Mouse (Mus musculus): Measurements from ENCODE around the gene Nedd8. TPM values are rescaled to one million over a fixed set of nuclear protein-coding genes. Genes with fewer than 3 reads are reported as not detected.

The Nedd8 gene
- polyA plus RNA-seq, 2 experiments from 2014 or later = 361 to 408 TPM

DNA sequence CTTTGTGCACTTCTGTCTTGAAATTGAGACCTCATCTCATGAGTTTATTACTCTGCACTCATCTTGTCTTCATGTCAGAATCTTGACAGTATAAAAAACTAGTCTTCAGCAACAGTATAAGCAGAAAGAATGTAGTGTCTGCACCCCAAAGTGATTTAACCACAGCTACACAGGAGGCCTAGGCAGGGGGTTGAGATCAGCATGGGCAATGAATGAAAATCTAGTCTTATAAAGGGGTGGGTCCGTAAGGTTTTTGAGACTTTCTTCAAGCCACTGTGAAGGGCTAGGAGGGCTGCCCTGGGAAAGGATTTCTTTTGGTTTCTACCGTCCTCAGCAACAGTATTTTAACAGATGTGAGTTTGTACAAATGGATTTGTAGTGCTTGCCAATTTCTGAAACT lies 11.3 kb downstream of the Nedd8 start:
- ATAC-seq = no peak

DNA sequence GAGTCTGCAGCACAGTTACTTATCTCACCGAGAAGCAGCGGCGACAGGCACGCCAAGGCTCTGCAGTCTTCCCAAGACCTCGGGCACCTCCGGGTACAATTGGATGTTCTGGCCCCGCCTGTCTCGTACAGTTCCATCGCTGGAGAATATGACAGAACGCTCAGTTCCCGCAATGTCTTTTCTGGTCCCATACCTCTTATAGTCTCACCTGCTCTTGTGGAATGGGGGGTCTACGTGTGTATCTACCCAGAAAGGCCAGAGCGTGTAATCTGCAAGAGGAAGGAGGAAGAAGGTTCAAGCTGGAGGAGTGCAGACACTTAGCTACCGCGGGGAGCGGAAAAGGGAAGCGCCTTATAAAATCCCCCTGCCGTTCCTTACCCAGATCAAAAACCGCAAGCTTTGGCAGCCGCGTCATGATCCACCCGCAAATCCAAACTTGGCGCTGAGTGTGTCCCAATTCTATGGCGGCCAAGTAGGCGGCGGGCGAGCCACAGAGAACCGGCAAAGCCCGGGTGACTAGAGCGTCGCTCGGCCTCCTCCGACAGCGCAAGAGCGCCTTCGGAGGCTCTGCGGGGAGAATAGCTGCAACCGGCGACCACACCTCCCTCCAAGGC lies 11.9 kb downstream of the Nedd8 start, which contains the start of gene Mdp1:
Gene Mdp1, minus strand, starts transcription at position 549 of the 614 bp plus-strand sequence.
- peak; percentile 91 for ATAC-seq

DNA sequence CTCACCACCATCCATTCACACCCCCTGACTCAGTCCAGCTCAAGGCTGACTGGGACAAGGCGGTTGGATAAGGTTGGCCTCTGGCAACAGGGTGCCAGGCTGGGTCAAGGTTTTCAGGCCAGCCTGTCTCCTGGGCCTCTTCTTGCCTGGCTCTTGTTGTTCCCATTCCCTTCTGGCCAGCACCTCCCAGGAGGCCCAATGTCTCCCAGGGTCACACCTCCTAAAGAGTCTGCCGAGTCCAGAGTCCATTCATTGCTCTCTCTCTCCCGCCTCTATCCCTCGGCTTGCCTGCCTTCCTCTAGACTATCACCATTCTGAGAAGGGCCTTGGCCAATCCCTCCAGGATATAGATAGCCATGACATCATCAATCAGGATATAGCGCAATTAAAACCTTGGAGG lies 13.9 kb downstream of the Nedd8 start:
- no peak for ATAC-seq

DNA sequence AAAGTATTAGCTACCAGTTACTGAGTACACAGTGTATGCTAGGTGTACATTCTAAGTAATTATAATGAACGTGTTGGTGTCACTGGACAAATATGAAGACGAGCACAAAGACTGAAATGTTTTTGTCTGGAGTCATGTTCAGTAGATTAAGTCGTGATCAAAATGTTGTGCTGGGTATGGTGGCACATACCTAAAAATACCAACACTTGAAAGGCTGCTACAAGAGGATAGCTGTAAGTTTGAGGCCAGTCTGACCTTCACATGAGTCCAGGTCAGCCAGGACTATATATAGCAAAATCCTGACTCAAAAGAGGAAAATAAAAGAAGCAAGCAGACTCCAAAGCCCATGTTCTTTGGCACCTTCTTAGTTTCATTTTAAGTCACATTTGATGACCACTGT lies 15.0 kb downstream of the Nedd8 start:
- no peak for ATAC-seq

DNA sequence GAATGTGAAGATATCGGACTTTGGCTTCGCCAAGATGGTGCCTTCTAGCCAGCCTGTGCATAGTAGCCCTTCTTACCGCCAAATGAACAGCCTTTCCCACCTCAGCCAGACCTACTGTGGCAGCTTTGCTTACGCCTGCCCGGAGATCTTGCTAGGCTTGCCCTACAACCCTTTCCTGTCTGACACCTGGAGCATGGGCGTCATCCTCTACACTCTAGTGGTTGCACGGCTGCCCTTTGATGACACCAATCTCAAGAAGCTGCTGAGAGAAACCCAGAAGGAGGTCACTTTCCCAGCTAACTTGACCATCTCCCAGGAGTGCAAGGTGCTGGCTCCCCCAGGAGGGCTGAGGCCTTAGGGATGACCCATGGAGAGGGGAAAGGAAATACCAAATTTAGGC lies 20.4 kb downstream of the Nedd8 start:
- ATAC-seq = no peak

DNA sequence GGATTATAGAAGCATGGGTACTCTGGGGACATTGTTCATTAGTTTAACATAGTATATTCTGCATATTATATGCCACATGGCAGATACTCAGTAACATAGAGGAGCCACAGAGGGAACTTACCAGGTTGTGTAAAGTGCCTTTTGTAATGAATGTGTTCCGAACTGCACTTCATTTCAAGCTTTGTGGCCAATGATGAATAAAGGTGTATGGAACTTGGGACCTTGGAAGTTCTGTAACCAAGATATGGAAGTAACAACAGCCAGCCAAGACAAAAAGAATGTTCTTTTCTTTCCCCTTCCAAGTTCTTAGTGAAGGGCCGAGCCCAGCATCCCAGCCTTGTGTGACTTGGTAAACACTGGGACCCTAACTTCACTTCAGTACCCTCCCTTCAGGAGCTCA lies 22.0 kb downstream of the Nedd8 start, which contains the start of gene Tssk4:
Gene Tssk4, plus strand, starts transcription at position 301 of the 400 bp plus-strand sequence.
- no peak for ATAC-seq

DNA sequence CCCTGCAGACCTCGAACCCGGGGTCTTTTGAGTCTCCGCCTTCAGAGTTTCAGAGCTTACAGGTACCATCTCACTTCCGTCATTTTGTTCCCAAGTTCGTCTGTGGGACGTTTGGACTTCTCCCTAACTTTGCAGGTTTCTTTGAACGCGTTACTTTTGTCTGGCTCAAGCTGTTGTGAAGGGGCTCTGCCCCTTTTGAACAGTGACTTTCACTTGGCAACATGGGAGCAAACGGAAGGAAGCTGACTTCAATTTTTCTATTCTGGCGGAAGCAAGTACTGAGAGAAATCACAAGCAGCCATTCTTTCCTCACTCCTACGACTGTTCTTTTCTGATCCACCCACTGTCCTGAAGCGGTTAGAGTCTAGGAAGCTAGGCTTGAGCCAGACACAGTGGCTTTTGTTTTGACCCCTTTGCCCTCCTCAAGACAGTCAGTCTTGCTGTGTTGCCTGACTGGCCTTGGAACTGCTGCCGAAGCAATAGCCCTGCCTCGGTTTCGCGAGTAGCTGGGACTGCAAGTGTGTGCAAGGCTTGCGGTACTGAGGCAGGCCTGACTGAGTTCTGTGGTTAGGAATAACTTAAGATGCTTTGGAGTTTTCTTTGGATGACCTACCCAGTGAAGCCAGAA lies 27.5 kb downstream of the Nedd8 start:
- ATAC-seq = peak; percentile 31

DNA sequence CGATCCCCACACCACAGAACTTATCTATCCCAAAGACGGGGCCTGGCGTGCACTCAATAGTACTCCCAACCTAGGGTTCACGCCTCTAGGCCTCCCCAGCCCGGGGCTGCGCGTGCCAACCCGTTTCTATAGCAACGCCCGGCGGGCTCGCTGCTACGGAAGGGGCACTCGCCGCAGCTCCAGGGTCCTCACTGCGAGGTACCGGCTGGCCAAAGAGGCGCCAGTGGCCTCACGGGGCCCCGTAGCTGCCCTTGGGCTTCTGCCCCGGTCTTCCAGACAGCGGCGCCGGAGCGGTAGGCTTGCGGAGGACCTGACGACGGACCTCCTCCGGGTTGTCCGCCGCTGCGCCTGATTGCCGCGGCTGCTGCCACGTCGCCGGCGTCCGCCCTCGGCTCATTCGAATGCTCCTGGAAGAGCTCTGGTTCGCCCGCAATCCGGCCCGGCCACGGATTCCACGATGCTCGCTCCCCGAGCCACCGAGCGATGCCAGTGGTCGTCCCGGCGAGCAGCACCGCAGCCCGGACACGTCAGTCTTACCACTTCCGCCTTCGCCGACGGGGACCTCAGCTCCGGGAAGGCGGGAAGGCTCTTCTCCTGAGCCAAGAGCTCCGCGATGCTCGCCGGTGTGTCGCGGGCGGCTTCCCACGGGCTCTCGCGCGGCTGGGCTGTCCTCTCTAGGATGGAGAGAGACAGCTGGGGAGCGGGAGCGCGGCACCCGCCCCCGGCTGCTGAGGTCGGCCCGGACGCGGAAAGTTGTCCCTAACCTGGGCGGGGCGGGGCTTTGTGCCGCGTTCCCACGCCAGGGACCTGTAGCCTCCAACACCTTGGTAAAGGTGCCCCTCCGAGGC lies 28.6 kb downstream of the Nedd8 start, which contains the start of gene Tm9sf1:
Gene Tm9sf1, minus strand, starts transcription at position 747 of the 848 bp plus-strand sequence.
- ATAC-seq = peak; percentile 68

DNA sequence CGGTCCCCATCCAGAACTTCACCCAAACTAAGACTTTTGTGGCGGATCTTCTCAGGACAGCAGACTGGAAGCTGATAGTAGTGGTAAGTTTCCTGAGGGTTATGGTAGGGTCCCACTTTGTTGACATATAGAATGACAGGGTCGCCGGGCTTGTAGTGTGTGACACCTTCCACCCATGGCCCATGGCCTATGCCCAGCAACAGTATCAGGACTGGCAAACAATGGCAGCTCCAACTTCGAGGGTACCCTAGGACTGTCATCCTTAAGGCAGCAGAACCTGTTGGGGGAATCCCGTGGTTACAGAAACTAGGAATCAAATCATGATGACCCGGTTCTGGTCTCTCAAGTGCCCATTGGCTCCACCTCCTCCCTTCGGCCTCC lies 29.3 kb downstream of the Nedd8 start:
- no peak for ATAC-seq

DNA sequence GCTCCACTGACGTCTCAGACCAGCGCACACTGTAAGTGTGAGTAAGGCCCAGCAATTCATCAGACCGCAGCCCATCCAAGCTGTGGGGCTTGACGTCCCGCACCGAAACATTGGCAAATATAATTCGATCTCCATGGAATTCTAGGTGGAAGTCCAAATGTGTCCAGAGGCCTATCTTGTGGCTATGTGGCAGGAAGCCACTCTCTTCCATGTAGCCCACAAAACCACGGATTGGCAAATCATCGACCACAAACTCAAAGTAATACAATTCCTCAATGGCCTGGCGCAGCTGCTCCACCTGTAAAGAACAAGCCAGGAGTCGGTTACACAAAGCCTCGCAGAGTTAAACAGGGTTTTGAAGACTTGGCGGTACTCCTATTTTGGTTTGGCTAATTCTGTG lies 30.6 kb downstream of the Nedd8 start:
- ATAC-seq = no peak

DNA sequence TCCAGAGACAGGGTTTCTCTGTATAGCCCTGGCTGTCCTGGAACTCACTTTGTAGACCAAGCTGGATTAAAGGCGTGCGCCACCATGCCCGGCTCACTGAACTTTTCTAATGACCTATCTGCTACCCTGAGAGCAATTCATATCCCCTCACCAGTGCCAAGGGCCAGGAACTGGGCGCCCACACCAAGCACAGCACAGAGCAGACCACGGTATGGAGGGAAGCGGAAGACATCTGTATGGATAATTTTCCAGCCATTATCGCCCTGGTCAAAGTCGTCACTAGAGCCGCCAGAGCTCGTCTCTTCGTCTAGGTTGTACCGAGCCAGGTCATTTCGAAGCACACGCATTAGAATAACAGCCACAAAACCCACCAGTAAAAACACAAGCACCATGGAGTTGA lies 31.1 kb downstream of the Nedd8 start:
- ATAC-seq = no peak

DNA sequence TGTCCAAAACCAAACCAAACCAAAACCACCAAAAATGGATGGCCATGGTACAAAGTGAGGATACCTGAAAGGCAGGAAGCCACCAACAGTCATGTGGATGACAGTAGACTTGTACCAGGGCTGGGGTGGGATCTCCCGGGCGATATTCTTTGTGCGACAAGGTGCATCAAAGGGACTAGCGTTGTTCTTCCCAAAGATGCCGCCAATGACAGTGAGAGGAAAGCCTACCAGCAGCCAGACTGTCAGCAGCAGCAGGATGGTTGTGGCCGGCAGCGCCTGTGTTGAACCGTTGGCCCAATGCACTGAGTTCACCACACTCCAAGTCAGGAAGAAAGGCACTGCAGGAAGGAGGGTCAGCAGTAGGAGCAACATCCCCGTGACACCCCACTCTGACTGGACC lies 34.1 kb downstream of the Nedd8 start, which contains the start of gene Gm49378:
Gene Gm49378, minus strand, starts transcription at position 101 of the 400 bp plus-strand sequence.
- no peak for ATAC-seq

DNA sequence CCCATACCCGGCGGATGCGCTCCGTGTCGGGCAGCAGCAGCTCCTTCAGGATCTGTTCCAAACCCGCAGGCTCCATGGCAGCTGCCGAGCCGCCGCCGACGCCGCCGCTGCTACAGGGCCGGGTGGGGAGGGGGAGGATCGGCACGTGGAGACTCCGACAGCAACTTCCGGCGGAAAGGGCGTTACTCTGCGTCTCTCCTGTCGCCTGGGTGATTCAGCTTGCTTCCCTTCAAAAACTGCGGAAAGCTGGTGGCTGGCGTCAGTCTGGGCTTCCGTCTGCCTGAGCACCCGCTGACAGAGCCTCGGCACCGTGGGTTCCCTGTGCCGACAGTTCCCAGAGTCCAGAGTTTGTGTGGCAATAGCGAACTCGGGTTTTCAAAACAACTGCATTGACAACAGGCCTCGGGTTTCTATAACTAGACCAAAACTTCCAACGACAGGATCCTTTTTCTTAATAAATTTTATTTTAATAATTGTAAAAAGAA lies 36.4 kb downstream of the Nedd8 start, which contains the start of gene Ipo4:
Gene Ipo4, minus strand, starts transcription at position 435 of the 485 bp plus-strand sequence.
- ATAC-seq = peak; percentile 99

DNA sequence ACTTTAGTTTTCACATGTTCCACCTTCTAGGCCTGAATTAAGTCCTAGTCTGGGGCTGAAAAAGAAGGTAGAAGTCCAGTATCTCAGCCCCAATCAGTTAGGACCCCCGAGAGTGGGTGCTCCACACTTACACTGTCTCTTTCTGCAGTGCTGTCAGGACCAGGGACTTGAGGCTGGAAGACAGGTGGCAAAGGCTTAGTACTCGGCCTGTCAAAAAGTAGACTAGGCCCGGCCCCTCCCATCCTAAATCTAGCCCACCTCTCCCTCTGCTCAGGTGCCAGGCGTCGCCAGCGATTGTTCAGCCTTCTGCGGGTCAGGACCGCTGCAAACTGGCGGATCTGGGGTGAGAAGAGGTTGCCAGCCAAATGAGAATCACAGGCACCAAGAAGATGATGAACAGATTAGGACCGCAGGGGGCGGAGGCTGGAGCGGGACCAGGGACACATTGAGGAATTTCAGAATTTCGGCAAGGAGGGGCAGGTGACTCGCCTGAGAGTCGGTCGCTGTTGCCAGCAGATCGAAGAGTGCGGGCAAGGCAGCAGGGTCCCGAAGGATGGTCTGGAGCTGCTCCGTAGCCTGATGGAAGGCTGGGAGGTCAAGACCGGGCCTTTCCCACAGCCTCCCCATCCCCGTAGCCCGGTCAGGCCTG lies 36.9 kb downstream of the Nedd8 start:
- ATAC-seq = no peak

DNA sequence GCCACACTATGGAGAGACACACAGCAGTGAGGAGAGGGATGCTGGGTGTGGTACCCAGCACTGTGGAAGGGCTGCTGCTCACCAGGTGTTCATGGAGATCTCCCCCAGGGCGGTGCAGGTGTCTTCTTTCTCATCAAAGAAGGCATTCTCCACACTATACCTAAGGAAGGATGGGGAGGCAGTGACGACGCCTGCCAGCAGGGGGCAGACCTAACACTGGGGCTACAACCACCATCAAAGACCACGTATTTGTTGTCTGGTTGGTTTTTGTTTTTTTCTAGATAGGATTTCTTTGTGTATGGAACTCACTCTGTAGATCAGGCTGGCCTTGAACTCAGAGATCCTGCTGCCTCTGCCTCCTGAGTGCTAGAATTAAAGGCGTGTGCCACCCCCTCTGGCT lies 42.6 kb downstream of the Nedd8 start:
- ATAC-seq = peak; percentile 72

DNA sequence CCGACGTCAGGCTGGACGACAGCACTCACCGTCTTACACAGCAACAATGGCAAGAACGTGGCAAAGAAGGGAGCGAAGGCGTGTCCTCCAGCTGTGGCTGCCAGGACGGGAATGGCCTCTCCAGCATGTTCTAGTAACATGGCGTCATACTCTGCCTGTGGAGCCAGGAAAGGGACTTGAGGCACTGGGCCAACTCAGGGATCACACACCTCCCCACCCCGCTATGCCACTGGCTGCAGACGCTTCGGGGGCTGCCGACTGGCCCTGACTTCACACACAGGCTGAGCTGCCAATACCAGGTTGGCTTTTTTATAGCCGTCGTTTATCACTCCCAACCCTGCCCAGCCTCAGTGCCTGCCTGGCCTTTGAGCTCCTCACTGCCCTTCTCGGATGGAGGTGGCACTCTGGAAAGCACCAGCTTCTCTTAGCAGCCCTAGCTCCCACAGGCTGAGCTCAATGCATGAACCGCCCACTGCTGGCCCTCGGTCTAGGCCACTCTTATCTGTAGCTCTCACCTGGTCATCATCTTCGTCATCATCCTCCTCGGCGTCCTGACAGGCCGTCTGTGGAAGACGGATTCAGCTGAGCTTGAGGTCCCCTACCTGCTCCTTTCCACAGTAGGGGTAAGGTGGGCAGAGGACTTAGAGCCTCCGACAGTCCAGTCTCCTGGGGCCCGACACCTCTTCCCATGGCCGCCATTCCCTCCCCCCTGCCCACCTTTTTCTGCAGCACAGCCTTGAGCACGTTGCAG lies 43.7 kb downstream of the Nedd8 start:
- no peak for ATAC-seq

DNA sequence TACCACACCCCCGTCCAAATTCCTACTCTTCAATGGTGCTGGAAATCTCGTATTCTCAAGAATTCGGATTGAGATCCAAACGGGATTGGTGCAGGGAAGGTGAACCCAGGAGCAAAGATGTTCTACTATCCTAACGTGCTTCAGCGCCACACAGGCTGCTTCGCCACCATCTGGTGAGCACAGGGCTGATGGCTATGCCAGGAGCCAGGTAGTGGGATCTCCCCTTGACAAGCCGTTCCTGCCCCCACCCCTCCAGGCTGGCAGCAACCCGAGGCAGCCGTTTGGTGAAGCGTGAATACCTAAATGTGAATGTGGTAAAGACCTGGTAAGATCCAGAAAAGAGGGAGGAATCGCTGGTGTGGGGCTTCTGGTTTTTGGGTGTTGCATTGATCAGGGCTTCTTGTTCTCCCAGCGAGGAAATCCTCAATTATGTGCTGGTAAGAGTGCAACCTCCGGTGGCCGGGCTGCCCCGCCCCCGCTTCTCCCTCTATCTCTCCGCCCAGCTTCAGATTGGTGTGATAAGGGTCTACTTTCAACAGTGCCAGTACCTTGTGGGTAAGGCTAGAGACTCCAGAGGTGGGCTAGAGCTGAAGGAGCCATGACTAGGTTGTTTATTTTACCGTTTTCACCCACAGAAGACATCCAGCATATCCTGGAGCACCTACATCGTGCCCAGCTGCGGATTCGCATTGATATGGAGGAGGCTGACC lies 53.3 kb downstream of the Nedd8 start:
- no peak for ATAC-seq

DNA sequence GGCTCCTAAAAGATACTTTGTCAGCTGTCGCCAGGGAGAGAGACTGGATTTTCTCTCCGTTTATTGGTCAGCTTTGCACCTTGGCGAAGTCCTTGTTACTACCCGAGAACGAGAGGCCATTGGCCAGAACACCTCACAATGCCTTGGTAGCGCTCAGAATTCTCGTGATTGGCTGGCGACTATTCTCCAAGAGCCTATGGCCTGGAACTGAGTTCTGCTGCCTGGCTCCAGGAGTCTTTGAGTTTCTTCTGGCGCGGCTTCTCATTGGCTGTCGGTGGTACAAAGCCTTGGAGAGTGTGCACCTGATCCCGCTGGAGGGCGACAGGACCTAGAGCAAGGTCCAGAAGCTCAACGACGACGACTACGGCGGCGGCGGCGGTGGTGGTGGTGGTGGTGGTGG lies 54.1 kb downstream of the Nedd8 start, which contains the start of gene Rec8:
Gene Rec8, plus strand, starts transcription at position 216 of the 400 bp plus-strand sequence.
- peak; percentile 36 for ATAC-seq

DNA sequence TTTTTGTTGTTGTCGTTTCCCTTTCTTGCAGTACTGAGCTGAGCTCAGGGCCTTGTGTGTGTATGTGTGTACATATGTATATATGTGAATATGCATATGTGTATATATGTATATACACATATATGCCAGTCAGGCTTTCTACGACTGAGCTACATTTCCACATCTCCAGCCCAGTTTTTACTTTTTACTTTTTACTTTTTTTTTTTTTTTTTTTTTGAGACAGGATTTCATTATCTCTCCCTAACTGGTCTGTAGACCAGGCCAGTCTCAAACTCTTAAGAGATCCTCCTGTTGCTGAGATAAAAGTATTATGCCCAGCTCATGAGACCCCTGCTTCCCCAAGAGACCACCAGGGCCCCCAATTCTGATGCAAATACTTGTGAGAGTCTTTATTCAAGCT lies 55.1 kb downstream of the Nedd8 start:
- ATAC-seq = no peak

DNA sequence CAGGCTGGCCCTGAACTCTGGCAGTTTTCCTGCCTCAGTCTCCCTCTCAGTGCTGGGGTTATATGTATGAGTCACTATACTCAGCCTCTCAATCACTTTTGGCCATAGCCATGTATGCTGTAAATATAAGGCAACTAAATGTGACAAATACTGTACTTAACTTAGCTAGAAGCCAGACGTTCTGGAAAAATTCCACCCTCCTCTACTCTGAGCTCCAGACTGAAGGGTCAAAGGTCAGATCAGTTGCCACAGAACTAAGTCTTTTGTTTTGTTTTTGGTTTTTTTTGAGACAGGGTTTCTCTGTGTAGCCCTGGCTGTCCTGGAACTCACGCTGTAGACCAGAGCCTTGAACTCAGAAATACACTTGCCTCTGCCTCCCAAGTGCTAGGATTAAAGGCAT lies 56.0 kb downstream of the Nedd8 start:
- no peak for ATAC-seq

DNA sequence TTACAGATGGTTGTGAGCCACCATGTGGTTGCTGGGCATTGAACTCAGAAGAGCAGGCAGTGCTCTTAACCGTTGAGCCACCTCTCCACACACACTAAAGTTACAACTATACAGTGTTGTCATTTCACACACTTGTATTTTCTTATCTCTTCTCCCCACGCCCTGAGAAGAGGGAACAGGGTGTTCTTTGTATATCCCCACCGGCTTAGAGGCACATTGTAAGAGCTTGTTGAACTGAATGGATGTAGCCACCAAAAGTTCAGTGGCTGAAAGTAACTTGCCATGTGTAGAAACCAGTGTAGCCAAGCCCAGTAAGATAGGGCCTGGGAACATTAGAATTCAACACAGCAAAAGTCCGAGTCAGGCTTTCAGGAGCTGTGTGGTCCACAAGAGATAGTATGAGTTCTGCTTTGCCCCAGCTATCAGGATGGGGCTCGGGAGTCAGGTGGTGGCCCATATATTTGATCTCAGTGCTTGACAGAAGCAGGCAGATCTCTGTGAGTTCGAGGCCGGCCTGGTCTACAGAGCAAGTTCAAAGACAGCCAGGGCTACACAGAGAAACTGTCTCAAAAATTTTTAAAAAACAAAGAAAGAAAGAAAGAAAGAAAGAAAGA lies 57.3 kb downstream of the Nedd8 start:
- no peak for ATAC-seq

Measured in activated CD4-positive, CD25-positive, alpha-beta regulatory T cell, adult 4 months (primary cell).